ENCODE assay signal across 15 mouse cellular contexts in the genomic region with DNA sequence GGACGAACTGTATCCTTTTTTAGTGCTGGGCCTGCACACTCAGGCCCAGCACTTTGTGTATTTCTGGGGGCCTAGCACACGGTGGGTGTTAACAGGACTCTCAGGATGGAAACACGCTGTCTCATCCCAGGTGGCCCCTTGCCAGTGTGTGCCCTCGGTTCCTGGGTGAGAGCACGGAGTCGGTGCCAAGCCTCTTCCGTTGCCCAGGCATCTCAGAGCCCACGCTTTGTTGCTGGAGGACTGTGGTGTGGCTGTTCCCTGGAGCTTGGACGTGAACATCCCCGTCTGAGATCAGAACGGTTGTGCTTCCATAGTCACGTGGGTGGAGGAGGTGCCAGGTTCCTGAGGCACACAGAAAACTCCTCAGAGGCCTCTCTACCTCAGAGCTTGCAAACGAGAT. TPM values are rescaled to one million over a fixed set of nuclear protein-coding genes. Genes with fewer than 3 reads are reported as not detected.
A peak's percentile ranks its signal among the peaks of the same experiment; 100 is the strongest.
DNase-seq lines count a peak whose midpoint lies in the region; ATAC-seq and TF ChIP-seq lines count a peak whose summit lies in the region.
"Had no signal": no experiment of that assay in that cellular context is flagged by ENCODE, and none has a peak within 500 bp of the region (broad histone marks: within the 10 kb centered on the region; RNA-seq: fewer than 3 reads in every experiment).

No protein-coding gene starts in this region.

- no peaks in the 10 kb centered on the region for H3K9me3 ChIP-seq in midbrain, postnatal 0 days (ENCODE audit: low read length)
- H3K9me3 ChIP-seq in midbrain, embryonic 16.5 days (replicated peaks; ENCODE audit: control insufficient read depth, low read length, poor library complexity, severe bottlenecking) = no peaks in the 10 kb centered on the region
- H3K9me3 ChIP-seq: limb, embryonic 15.5 days; lung, embryonic 15.5 days; midbrain, embryonic 12.5 days had no signal

- no peak for TF ChIP-seq POLR2A in kidney, adult 2 months (IDR thresholded peaks at IDR 0.05; ENCODE audit: low read depth, low read length)

- no peaks in the 10 kb centered on the region for H3K36me3 ChIP-seq in midbrain, postnatal 0 days (ENCODE audit: insufficient read depth, low read length)
- H3K36me3 ChIP-seq in midbrain, embryonic 16.5 days (ENCODE audit: control insufficient read depth, insufficient read depth, low read length) = no peaks in the 10 kb centered on the region
- no peaks in the 10 kb centered on the region for H3K36me3 ChIP-seq in kidney, adult 2 months (ENCODE audit: control insufficient read depth, insufficient read depth, low read length)
- H3K36me3 ChIP-seq: limb, embryonic 15.5 days; lung, embryonic 15.5 days; midbrain, embryonic 12.5 days had no signal

- H3K9ac ChIP-seq in midbrain, postnatal 0 days (replicated peaks; ENCODE audit: low read length, poor library complexity, severe bottlenecking) = no peak overlapping the region
- H3K9ac ChIP-seq in midbrain, embryonic 16.5 days (ENCODE audit: low read depth, low read length) = no peak overlapping the region
- H3K9ac ChIP-seq: limb, embryonic 15.5 days; lung, embryonic 15.5 days; midbrain, embryonic 12.5 days had no signal

- no peak for ATAC-seq in midbrain, postnatal 0 days (ENCODE audit: low FRiP score)
- no peak for ATAC-seq in midbrain, embryonic 16.5 days
- ATAC-seq: intestine, embryonic 16.5 days had no signal

- TF ChIP-seq CTCF in midbrain, postnatal 0 days (IDR thresholded peaks at IDR 0.05) = no peak
- TF ChIP-seq CTCF in kidney, adult 2 months (conservative IDR thresholded peaks at IDR 0.05; ENCODE audit: insufficient read depth, insufficient read length, low read depth, low read length) = no peak

- no peak overlapping the region for H3K27ac ChIP-seq in midbrain, postnatal 0 days (ENCODE audit: low read depth, low read length)
- H3K27ac ChIP-seq in midbrain, embryonic 16.5 days (ENCODE audit: low read length) = no peak overlapping the region
- no peak overlapping the region for H3K27ac ChIP-seq in kidney, adult 2 months (ENCODE audit: insufficient read depth, low read depth, low read length)
- H3K27ac ChIP-seq: limb, embryonic 15.5 days; lung, embryonic 15.5 days; midbrain, embryonic 12.5 days had no signal

- H3K4me3 ChIP-seq in midbrain, postnatal 0 days (ENCODE audit: low read depth, low read length) = no peak overlapping the region
- H3K4me3 ChIP-seq in midbrain, embryonic 16.5 days (ENCODE audit: low read depth, low read length) = no peak overlapping the region
- no peak overlapping the region for H3K4me3 ChIP-seq in kidney, adult 2 months (ENCODE audit: insufficient read depth, low read depth, low read length)
- H3K4me3 ChIP-seq: limb, embryonic 15.5 days; lung, embryonic 15.5 days; midbrain, embryonic 12.5 days had no signal

- DNase-seq in midbrain, postnatal 0 days (ENCODE audit: low spot score) = peak; percentile 43
- DNase-seq in layer of hippocampus, adult 8-10 months (ENCODE audit: low spot score in 2 of 2) = peak; percentile 70 to 75
- peak; percentile 82 to 89 for DNase-seq in left cerebral cortex, postnatal 36 days (ENCODE audit: low spot score in 2 of 2)
- no peak for DNase-seq in kidney, adult 2 months
- no peak for DNase-seq in thymus, postnatal 10 days (ENCODE audit: low spot score in 2 of 2)
- DNase-seq in kidney, adult 8-10 months = no peak
- DNase-seq: spleen, adult 18-20 months had no signal

- H3K4me1 ChIP-seq in midbrain, postnatal 0 days (ENCODE audit: insufficient read depth, low read length) = 0 out of 2 replicates have a peak, but pooled peaks cover 3% of the 10 kb centered on the region
- peaks cover 10% of the 10 kb centered on the region for H3K4me1 ChIP-seq in midbrain, embryonic 16.5 days (ENCODE audit: control insufficient read depth, insufficient read depth, low read length)
- no peaks in the 10 kb centered on the region for H3K4me1 ChIP-seq in kidney, adult 2 months (ENCODE audit: control insufficient read depth, insufficient read depth, low read length)
- H3K4me1 ChIP-seq: limb, embryonic 15.5 days; lung, embryonic 15.5 days had no signal

- intact Hi-C loops in left cerebral cortex, postnatal 36 days (cut with DNase I) = loop anchor here (5.0 kb wide), 1 partner anchor 46 kb away; a partner anchor contains a TSS

- H3K4me2 ChIP-seq in midbrain, postnatal 0 days (ENCODE audit: low read depth, low read length, poor library complexity, severe bottlenecking) = no peak overlapping the region
- no peak overlapping the region for H3K4me2 ChIP-seq in midbrain, embryonic 16.5 days (ENCODE audit: low read length)
- H3K4me2 ChIP-seq: limb, embryonic 15.5 days; lung, embryonic 15.5 days; midbrain, embryonic 12.5 days had no signal

- H3K27me3 ChIP-seq in midbrain, postnatal 0 days (ENCODE audit: insufficient read depth, low read length) = no peaks in the 10 kb centered on the region
- no peaks in the 10 kb centered on the region for H3K27me3 ChIP-seq in midbrain, embryonic 16.5 days (ENCODE audit: control insufficient read depth, insufficient read depth, low read depth, low read length)
- H3K27me3 ChIP-seq in kidney, adult 2 months (replicated peaks; ENCODE audit: control insufficient read depth, insufficient read depth, low read length) = no peaks in the 10 kb centered on the region
- H3K27me3 ChIP-seq: limb, embryonic 15.5 days; lung, embryonic 15.5 days; midbrain, embryonic 12.5 days had no signal

- 76% methylated on average over 13 of the region's 13 CpGs for WGBS in midbrain, postnatal 0 days
- 83% methylated on average over 13 of the region's 13 CpGs for WGBS in midbrain, embryonic 16.5 days
- WGBS in kidney, adult 2 months = 80% methylated on average over 13 of the region's 13 CpGs

RNA-seq across cellular contexts. Expression of a gene that starts 47.1 kb away (rescaled TPM):
- total RNA-seq in midbrain, postnatal 0 days (2014; rRNA removed) = 27.8 and 36.2 TPM in 2 replicates
- polyA plus RNA-seq in midbrain, postnatal 0 days (2015; fragmentation: Nextera tagmentation; extraction: Ambion mirVana) = 4.8 and 6.4 TPM in 2 replicates
- polyA plus RNA-seq in midbrain, embryonic 16.5 days (2015; fragmentation: Nextera tagmentation; extraction: Ambion mirVana) = 5.5 and 6.6 TPM in 2 replicates
- total RNA-seq in layer of hippocampus, adult 8-10 months (2022) = 100 to 1,000 TPM; 116 to 122 (median 119) TPM
- total RNA-seq in left cerebral cortex, postnatal 36 days (2021) = 100 to 1,000 TPM; 140 to 144 TPM
- polyA plus RNA-seq in kidney, adult 2 months (2012; rRNA removed) = 0.01 TPM in 1 of 2 replicates, not detected in the other
- total RNA-seq: common myeloid progenitor, adult 5-6 weeks had no signal
- polyA plus RNA-seq: heart, postnatal 0 days; thymus, postnatal 0 days had no signal

Comparison
In these comparisons a context has a peak if more than half of its experiments do, and no peak if none do; other contexts are left out.
1. DNase-seq: peak in midbrain, postnatal 0 days (single experiment), layer of hippocampus, adult 8-10 months (2 of 2) and left cerebral cortex, postnatal 36 days (2 of 2); none in kidney, adult 2 months (single experiment), thymus, postnatal 10 days (0 of 2) and kidney, adult 8-10 months (0 of 2).